Mouse (Mus musculus) heart, postnatal 0 days (tissue): ENCODE data around the gene Ralgps1. TPM values are rescaled to one million over a fixed set of nuclear protein-coding genes. Genes with fewer than 3 reads are reported as not detected.

Experiments used
- ATAC-seq: fragments of 200-750 bp; cut with Nextera tagmentation; 2 replicates; pipeline ENCODE4 v1.8.0; 2017; ENCODE audit warnings: low read depth, moderate number of reproducible peaks, moderate library complexity; ENCODE audit not compliant: insufficient read depth
- DNase-seq: peaks from one replicate; pipeline ENCODE4 v3.0.0-alpha.2; 2016; ENCODE audit warnings: low spot score
- H3K27ac ChIP-seq: fragments of 300-500 bp; sonication (generic); 2 replicates; pipeline ENCODE4 v1.5.1; 2014; ENCODE audit warnings: low read depth, mild to moderate bottlenecking
- H3K27me3 ChIP-seq: fragments of 300-500 bp; sonication (generic); 2 replicates; pipeline ENCODE4 v1.6.1; 2014; ENCODE audit warnings: low read length, mixed read lengths; ENCODE audit not compliant: control insufficient read depth, insufficient read depth
- H3K36me3 ChIP-seq: fragments of 300-500 bp; sonication (generic); replicated peaks from 2 replicates; pipeline ENCODE4 v1.6.1; 2014; ENCODE audit warnings: low read length, mixed read lengths; ENCODE audit not compliant: control insufficient read depth, insufficient read depth
- H3K4me1 ChIP-seq: fragments of 300-500 bp; sonication (generic); 2 replicates; pipeline ENCODE4 v1.6.1; 2014; ENCODE audit warnings: antibody characterized with exemption; ENCODE audit not compliant: control insufficient read depth, insufficient read depth
- H3K4me2 ChIP-seq: fragments of 300-500 bp; sonication (generic); 2 replicates; pipeline ENCODE4 v1.6.1; 2014; ENCODE audit warnings: low read depth, mild to moderate bottlenecking, low read length, moderate library complexity
- H3K4me3 ChIP-seq: fragments of 300-500 bp; sonication (generic); 2 replicates; pipeline ENCODE4 v1.5.1; 2014; ENCODE audit warnings: low read depth, low read length
- H3K9ac ChIP-seq: fragments of 300-500 bp; sonication (generic); replicated peaks from 2 replicates; pipeline ENCODE4 v1.6.1; 2014; ENCODE audit warnings: low read depth, low read length, mixed read lengths
- H3K9me3 ChIP-seq: fragments of 300-500 bp; sonication (generic); replicated peaks from 2 replicates; pipeline ENCODE4 v1.6.1; 2016; ENCODE audit warnings: low read length; ENCODE audit not compliant: control insufficient read depth
- CTCF ChIP-seq: IDR thresholded peaks from 2 replicates; pipeline ENCODE4 v1.5.1; 2016; ENCODE audit warnings: antibody characterized with exemption, control low read depth, low read depth
- EP300 ChIP-seq: IDR thresholded peaks from 2 replicates; pipeline ENCODE4 v1.6.1; 2016; ENCODE audit warnings: antibody characterized with exemption, low read depth
- WGBS: fragments of 180-500 bp; shearing (Covaris S2); extraction: QIAGEN DNeasy Blood & Tissue Kit; methylation state at CpG from one replicate; pipeline ENCODE4 v1.1.7; 2014; 5-methylcytosine and 5-hydroxymethylcytosine counted together
- polyA plus RNA-seq: library from polyadenylated mRNA; unstranded; fragments of >200 nt; fragmentation: Nextera tagmentation; extraction: Ambion mirVana; gene quantifications from 2 replicates; pipeline ENCODE4 v1.2.1, GENCODE M21; 2015
- total RNA-seq: library from RNA; depleted of rRNA; stranded (reverse); fragments of >200 nt; gene quantifications from 2 replicates; pipeline ENCODE4 v1.2.3, GENCODE M21; 2014; ENCODE audit warnings: low replicate concordance

The Ralgps1 gene
- total and polyA plus RNA-seq, 2 experiments from 2014 or later: 3.2 to 6.9 TPM

DNA sequence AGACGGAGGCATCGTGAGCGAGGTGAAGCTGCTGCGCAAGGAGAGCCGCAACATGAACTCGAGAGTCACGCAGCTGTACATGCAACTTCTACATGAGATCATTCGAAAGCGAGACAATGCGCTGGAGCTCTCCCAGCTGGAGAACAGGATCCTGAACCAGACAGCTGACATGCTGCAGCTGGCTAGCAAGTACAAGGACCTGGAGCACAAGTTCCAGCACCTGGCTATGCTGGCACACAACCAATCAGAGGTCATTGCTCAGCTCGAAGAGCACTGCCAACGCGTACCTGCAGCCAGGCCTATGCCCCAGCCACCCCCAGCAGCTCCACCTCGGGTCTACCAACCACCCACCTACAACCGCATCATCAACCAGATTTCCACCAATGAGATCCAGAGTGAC, 142.7 kb downstream of the Ralgps1 start:
- Histone ChIP-seq H3K27ac (no peak overlapping the region), H3K9me3 (no peaks in the 10 kb centered on the region), H3K4me2 (no peak overlapping the region), H3K27me3 (no peaks in the 10 kb centered on the region), H3K4me1 (peaks cover 21% of the 10 kb centered on the region), H3K9ac (no peak overlapping the region), H3K4me3 (no peak overlapping the region), H3K36me3 (peaks cover 26% of the 10 kb centered on the region)
- TF ChIP-seq EP300: no peak
- no peak for TF ChIP-seq CTCF
- DNase-seq (no peak), ATAC-seq (no peak)
- 83% methylated on average over 15 of the region's 15 CpGs for WGBS

GRCm38 (mm10) chr2:33228077-33228476, 143.2 kb downstream of the Ralgps1 start:
- Histone ChIP-seq H3K36me3 (peaks cover 26% of the 10 kb centered on the region), H3K9ac (no peak overlapping the region), H3K27ac (no peak overlapping the region), H3K27me3 (no peaks in the 10 kb centered on the region), H3K4me3 (no peak overlapping the region), H3K9me3 (no peaks in the 10 kb centered on the region), H3K4me2 (no peak overlapping the region), H3K4me1 (peaks cover 26% of the 10 kb centered on the region)
- WGBS: 64% methylated on average over 11 of the region's 11 CpGs
- DNase-seq (no peak), ATAC-seq (no peak; the same call in 1 of the 2 replicates)
- TF ChIP-seq CTCF (no peak), EP300 (no peak)

GRCm38 (mm10) chr2:33225921-33226320, 145.4 kb downstream of the Ralgps1 start:
- Histone ChIP-seq H3K9ac (no peak overlapping the region), H3K9me3 (no peaks in the 10 kb centered on the region), H3K27ac (no peak overlapping the region), H3K4me3 (no peak overlapping the region), H3K4me2 (no peak overlapping the region), H3K27me3 (no peaks in the 10 kb centered on the region), H3K4me1 (peaks cover 16% of the 10 kb centered on the region), H3K36me3 (peaks cover 31% of the 10 kb centered on the region)
- no peak for TF ChIP-seq CTCF
- DNase-seq: no peak
- 89% methylated on average over 7 of the region's 7 CpGs for WGBS
- ATAC-seq: no peak

DNA sequence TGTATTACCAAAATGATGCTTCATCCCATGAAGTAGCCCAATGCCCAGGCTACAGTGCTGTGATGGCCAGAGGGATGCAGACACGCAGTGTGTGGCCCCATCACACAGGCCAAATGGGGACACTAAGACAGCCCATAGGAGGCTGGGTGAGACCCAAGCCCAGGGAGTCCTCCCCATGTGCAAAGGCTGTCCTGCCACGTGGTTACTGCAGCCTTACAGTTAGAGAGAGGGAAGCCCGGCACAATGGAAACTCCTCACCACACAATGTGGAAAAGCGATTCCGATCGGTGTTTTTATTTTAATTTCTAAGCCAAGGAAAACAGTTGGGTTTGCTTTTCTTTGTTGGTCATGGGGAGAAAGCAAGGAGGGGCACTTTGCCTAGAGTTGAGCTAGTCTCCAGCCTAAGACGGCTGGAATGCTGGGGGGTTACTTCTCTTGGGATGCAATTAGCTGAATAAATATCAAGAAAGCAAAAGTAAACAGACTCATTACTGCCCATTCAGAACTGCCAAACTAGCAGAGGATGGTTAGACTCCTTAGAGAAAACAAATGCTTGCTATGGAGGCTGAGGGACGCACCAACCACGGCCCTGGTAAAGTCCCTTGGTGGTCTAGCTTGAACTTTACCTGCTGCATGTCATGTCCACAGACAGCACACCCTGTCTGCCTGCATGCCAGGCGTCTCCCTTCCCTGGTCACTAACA, 147.5 kb downstream of the Ralgps1 start:
- DNase-seq: no peak
- no peak overlapping the region for H3K4me2 ChIP-seq
- H3K9ac ChIP-seq: no peak overlapping the region
- no peaks in the 10 kb centered on the region for H3K27me3 ChIP-seq
- no peak for TF ChIP-seq EP300
- TF ChIP-seq CTCF: no peak
- H3K9me3 ChIP-seq: no peaks in the 10 kb centered on the region
- H3K36me3 ChIP-seq: peaks cover 23% of the 10 kb centered on the region
- no peak overlapping the region for H3K4me3 ChIP-seq
- ATAC-seq: no peak
- WGBS: 69% methylated on average over 10 of the region's 10 CpGs
- no peak overlapping the region for H3K27ac ChIP-seq
- peaks cover 32% of the 10 kb centered on the region for H3K4me1 ChIP-seq

- Histone ChIP-seq H3K27me3 (no peaks in the 10 kb centered on the region), H3K4me1 (peaks cover 35% of the 10 kb centered on the region), H3K36me3 (peaks cover 13% of the 10 kb centered on the region), H3K27ac (no peak overlapping the region), H3K9ac (no peak overlapping the region), H3K9me3 (no peaks in the 10 kb centered on the region), H3K4me3 (no peak overlapping the region), H3K4me2 (no peak overlapping the region)
- DNase-seq: no peak
- TF ChIP-seq EP300 (no peak), CTCF (no peak)
- 81% methylated on average over 6 of the region's 6 CpGs for WGBS
- ATAC-seq: no peak
Observed at GRCm38 (mm10) chr2:33222480-33222879, 148.8 kb downstream of the Ralgps1 start.
